ENCODE assay signal across 1 mouse cellular context in the genomic region with DNA sequence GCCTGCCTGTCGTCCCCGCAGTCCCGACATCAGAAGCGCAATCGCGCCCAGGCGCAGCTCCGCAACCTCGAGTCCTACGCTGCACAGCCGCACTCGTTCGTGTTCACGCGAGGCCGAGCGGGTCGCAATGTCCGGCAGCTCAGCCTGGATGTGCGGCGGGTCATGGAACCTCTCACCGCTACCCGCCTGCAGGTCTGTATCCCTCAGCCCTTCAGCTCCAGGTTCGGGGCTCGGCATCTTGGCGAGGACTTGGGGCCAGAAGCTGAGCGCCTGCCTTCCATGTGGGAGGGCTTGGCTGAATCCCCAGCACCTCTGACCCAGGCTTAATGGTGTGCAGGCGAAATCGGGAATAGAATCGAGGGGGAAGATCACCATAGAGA.
TF ChIP-seq lines count a peak whose summit lies in the region.

No protein-coding gene starts in this region.

TF ChIP-seq in CH12.LX, 34 proteins besides CTCF, POLR2A, EP300 and RAD21 (continued from another document):
- TF ChIP-seq ZMIZ1 (IDR thresholded peaks at IDR 0.05; ENCODE audit: low read depth, low read length) (no peak; the same call in 1 of the 2 replicates), TBP (conservative IDR thresholded peaks at IDR 0.05; ENCODE audit: low read depth, low read length) (no peak), USF1 (IDR thresholded peaks at IDR 0.05; ENCODE audit: low read depth, low read length) (no peak), GABPA (IDR thresholded peaks at IDR 0.05; ENCODE audit: insufficient replicate concordance, low read depth, low read length) (no peak), RCOR1 (conservative IDR thresholded peaks at IDR 0.05; ENCODE audit: low read depth, low read length) (no peak), BHLHE40 (IDR thresholded peaks at IDR 0.05; ENCODE audit: low read depth, low read length) (no peak), MAZ (IDR thresholded peaks at IDR 0.05; ENCODE audit: low read depth, low read length) (0 out of 2 replicates have a peak, but pooled peaks have one; percentile 14), IRF4 (IDR thresholded peaks at IDR 0.05; ENCODE audit: low read depth, low read length) (no peak), CHD2 (IDR thresholded peaks at IDR 0.05; ENCODE audit: low read length) (peak; percentile 8; the same call in 1 of the 2 replicates), MEF2A (IDR thresholded peaks at IDR 0.05; ENCODE audit: borderline replicate concordance, low read depth, low read length) (no peak), USF2 (conservative IDR thresholded peaks at IDR 0.05; ENCODE audit: low read depth, low read length) (no peak), E2F4 (IDR thresholded peaks at IDR 0.05; ENCODE audit: insufficient replicate concordance, low read depth, low read length) (no peak), HCFC1 (IDR thresholded peaks at IDR 0.05; ENCODE audit: low read depth, low read length) (no peak), NRF1 (IDR thresholded peaks at IDR 0.05; ENCODE audit: low read depth, low read length) (0 out of 2 replicates have a peak, but pooled peaks have one; percentile 7), JUN (IDR thresholded peaks at IDR 0.05; ENCODE audit: insufficient read depth, low read depth, low read length) (no peak), TCF12 (IDR thresholded peaks at IDR 0.05; ENCODE audit: low read depth, low read length) (no peak), POLR2AphosphoS2 (IDR thresholded peaks at IDR 0.05; ENCODE audit: low read depth, low read length) (peak; percentile 54; the same call in 1 of the 2 replicates), MXI1 (IDR thresholded peaks at IDR 0.05; ENCODE audit: low read depth, low read length) (no peak), PAX5 (IDR thresholded peaks at IDR 0.05; ENCODE audit: low read length) (no peak), SMC3 (IDR thresholded peaks at IDR 0.05; ENCODE audit: low read depth, low read length) (no peak), MYC (IDR thresholded peaks at IDR 0.05; ENCODE audit: low read depth, low read length) (peak; percentile 45; the same call in 1 of the 2 replicates), KAT2A (IDR thresholded peaks at IDR 0.05; ENCODE audit: insufficient replicate concordance, low read length) (no peak), CHD1 (IDR thresholded peaks at IDR 0.05; ENCODE audit: low read depth, low read length) (0 out of 2 replicates have a peak, but pooled peaks have one; percentile 55), ZNF384 (IDR thresholded peaks at IDR 0.05; ENCODE audit: low read depth, low read length) (no peak), UBTF (IDR thresholded peaks at IDR 0.05; ENCODE audit: low read depth, low read length) (0 out of 2 replicates have a peak, but pooled peaks have one; percentile 52), JUND (conservative IDR thresholded peaks at IDR 0.05; ENCODE audit: low read depth, low read length) (no peak), SIN3A (IDR thresholded peaks at IDR 0.05; ENCODE audit: low read length) (no peak; the same call in 1 of the 2 replicates), ETS1 (conservative IDR thresholded peaks at IDR 0.05; ENCODE audit: low read depth, low read length) (no peak), ZKSCAN1 (IDR thresholded peaks at IDR 0.05; ENCODE audit: borderline replicate concordance, low read depth, low read length) (no peak), ZC3H11A (IDR thresholded peaks at IDR 0.05; ENCODE audit: low read depth, low read length) (no peak)
